ENCODE assay signal across 20 mouse cellular contexts in genomic region chr11:99685235-99685634, GRCm38 (mm10). TPM values are rescaled to one million over a fixed set of nuclear protein-coding genes. Genes with fewer than 3 reads are reported as not detected.
"Had no signal": no experiment of that assay in that cellular context is flagged by ENCODE, and none has a peak within 500 bp of the region (broad histone marks: within the 10 kb centered on the region; RNA-seq: fewer than 3 reads in every experiment).

No protein-coding gene starts in this region.

RNA-seq across cellular contexts. Expression of gene Gm14190, which starts 5.3 kb away (rescaled TPM):
- polyA plus RNA-seq: cerebellum, adult 2 months; cortical plate, adult 2 months; embryonic facial prominence, embryonic 10.5 days; embryonic facial prominence, embryonic 11.5 days; embryonic facial prominence, embryonic 12.5 days; embryonic facial prominence, embryonic 13.5 days; embryonic facial prominence, embryonic 14.5 days; embryonic facial prominence, embryonic 15.5 days; erythroblast, embryonic 14.5 days; forebrain, embryonic 10.5 days; forebrain, embryonic 11.5 days; forebrain, embryonic 12.5 days; forebrain, embryonic 13.5 days; forebrain, embryonic 14.5 days; forebrain, embryonic 15.5 days; forebrain, embryonic 16.5 days; forebrain, postnatal 0 days; frontal cortex, adult 2 months; gonadal fat pad, adult 2 months; heart, adult 2 months had no signal

RNA-seq across cellular contexts. Expression of gene Krtap4-6, which starts 19.5 kb away (rescaled TPM):
- polyA plus RNA-seq: cerebellum, adult 2 months; cortical plate, adult 2 months; embryonic facial prominence, embryonic 10.5 days; embryonic facial prominence, embryonic 11.5 days; embryonic facial prominence, embryonic 12.5 days; embryonic facial prominence, embryonic 13.5 days; embryonic facial prominence, embryonic 14.5 days; erythroblast, embryonic 14.5 days; forebrain, embryonic 10.5 days; forebrain, embryonic 11.5 days; forebrain, embryonic 12.5 days; forebrain, embryonic 13.5 days; forebrain, embryonic 14.5 days; forebrain, embryonic 15.5 days; forebrain, embryonic 16.5 days; forebrain, postnatal 0 days; frontal cortex, adult 2 months; gonadal fat pad, adult 2 months; heart, adult 2 months had no signal

RNA-seq across cellular contexts. Expression of gene Gm11563, which starts 26.5 kb away (rescaled TPM):
- polyA plus RNA-seq: cerebellum, adult 2 months; cortical plate, adult 2 months; embryonic facial prominence, embryonic 10.5 days; embryonic facial prominence, embryonic 11.5 days; embryonic facial prominence, embryonic 12.5 days; embryonic facial prominence, embryonic 13.5 days; erythroblast, embryonic 14.5 days; forebrain, embryonic 10.5 days; forebrain, embryonic 11.5 days; forebrain, embryonic 12.5 days; forebrain, embryonic 13.5 days; forebrain, embryonic 14.5 days; forebrain, embryonic 15.5 days; forebrain, embryonic 16.5 days; forebrain, postnatal 0 days; frontal cortex, adult 2 months; gonadal fat pad, adult 2 months; heart, adult 2 months had no signal

RNA-seq across cellular contexts. Expression of gene Gm11555, which starts 35.2 kb away (rescaled TPM):
- polyA plus RNA-seq: cerebellum, adult 2 months; cortical plate, adult 2 months; embryonic facial prominence, embryonic 10.5 days; embryonic facial prominence, embryonic 11.5 days; embryonic facial prominence, embryonic 12.5 days; embryonic facial prominence, embryonic 13.5 days; embryonic facial prominence, embryonic 14.5 days; erythroblast, embryonic 14.5 days; forebrain, embryonic 10.5 days; forebrain, embryonic 11.5 days; forebrain, embryonic 12.5 days; forebrain, embryonic 13.5 days; forebrain, embryonic 14.5 days; forebrain, embryonic 15.5 days; forebrain, embryonic 16.5 days; forebrain, postnatal 0 days; frontal cortex, adult 2 months; gonadal fat pad, adult 2 months; heart, adult 2 months had no signal

RNA-seq across cellular contexts. Expression of gene Krtap4-7, which starts 41.3 kb away (rescaled TPM):
- polyA plus RNA-seq: cerebellum, adult 2 months; cortical plate, adult 2 months; embryonic facial prominence, embryonic 10.5 days; embryonic facial prominence, embryonic 11.5 days; embryonic facial prominence, embryonic 12.5 days; embryonic facial prominence, embryonic 13.5 days; erythroblast, embryonic 14.5 days; forebrain, embryonic 10.5 days; forebrain, embryonic 11.5 days; forebrain, embryonic 12.5 days; forebrain, embryonic 13.5 days; forebrain, embryonic 14.5 days; forebrain, embryonic 15.5 days; forebrain, embryonic 16.5 days; forebrain, postnatal 0 days; frontal cortex, adult 2 months; gonadal fat pad, adult 2 months; heart, adult 2 months had no signal
